Mouse (Mus musculus) MN1 (cell line): ENCODE measurements around the gene C2cd2.
A peak's percentile ranks its signal among the peaks of the same experiment; 100 is the strongest.

Experiments used
- DNase-seq: peaks from one replicate; pipeline ENCODE4 v3.0.0-alpha.2; 2016; ENCODE audit warnings: low spot score

The C2cd2 gene

GRCm38 (mm10) chr16:97882891-97883290, 79.5 kb downstream of the C2cd2 start:
- no peak for DNase-seq

- DNase-seq, result no peak
Measured at GRCm38 (mm10) chr16:97879134-97879533, 83.3 kb downstream of the C2cd2 start.

GRCm38 (mm10) chr16:97877502-97877901, 84.9 kb downstream of the C2cd2 start:
- no peak for DNase-seq

GRCm38 (mm10) chr16:97875101-97875500, 87.3 kb downstream of the C2cd2 start:
- DNase-seq, result no peak

- no peak for DNase-seq
Measured at GRCm38 (mm10) chr16:97874376-97874775, 88.0 kb downstream of the C2cd2 start.

- no peak for DNase-seq
Measured at GRCm38 (mm10) chr16:97872657-97873056, 89.7 kb downstream of the C2cd2 start.

GRCm38 (mm10) chr16:97869193-97870102, 93.0 kb downstream of the C2cd2 start:
- no peak for DNase-seq

- no peak for DNase-seq
Measured at GRCm38 (mm10) chr16:97863932-97864467, 98.4 kb downstream of the C2cd2 start.

GRCm38 (mm10) chr16:97856050-97856449, 106.3 kb downstream of the C2cd2 start:
- DNase-seq, result no peak

GRCm38 (mm10) chr16:97851741-97852319, 110.6 kb downstream of the C2cd2 start, which contains the start of gene Prdm15:
Gene Prdm15 (minus strand): TSS chr16:97851850.
- peak; percentile 93 for DNase-seq

- DNase-seq, result peak; percentile 95
Measured at GRCm38 (mm10) chr16:97851061-97851740, 111.2 kb downstream of the C2cd2 start.

- DNase-seq, result peak; percentile 62
Measured at GRCm38 (mm10) chr16:97850667-97851060, 111.7 kb downstream of the C2cd2 start.

GRCm38 (mm10) chr16:97848832-97849231, 113.6 kb downstream of the C2cd2 start:
- peak; percentile 56 for DNase-seq

- DNase-seq, result no peak
Measured at GRCm38 (mm10) chr16:97844967-97845937, 117.1 kb downstream of the C2cd2 start.

- DNase-seq, result no peak
Measured at GRCm38 (mm10) chr16:97832154-97832553, 130.2 kb downstream of the C2cd2 start.

GRCm38 (mm10) chr16:97828207-97828606, 134.2 kb downstream of the C2cd2 start:
- no peak for DNase-seq

- no peak for DNase-seq
Measured at GRCm38 (mm10) chr16:97823311-97824007, 138.9 kb downstream of the C2cd2 start.

GRCm38 (mm10) chr16:97819532-97819931, 142.9 kb downstream of the C2cd2 start:
- DNase-seq, result no peak

GRCm38 (mm10) chr16:97817414-97817813, 145.0 kb downstream of the C2cd2 start:
- DNase-seq, result no peak

- DNase-seq, result no peak
Measured at GRCm38 (mm10) chr16:97815269-97815668, 147.1 kb downstream of the C2cd2 start.

- no peak for DNase-seq
Measured at GRCm38 (mm10) chr16:97814060-97814459, 148.3 kb downstream of the C2cd2 start.
